Mouse (Mus musculus) adrenal gland, adult 2 months (tissue): ENCODE results near the gene Adcy7. TPM values are rescaled to one million over a fixed set of nuclear protein-coding genes. Genes with fewer than 3 reads are reported as not detected.
A peak's percentile ranks its signal among the peaks of the same experiment; 100 is the strongest.

Experiments
- DNase-seq: peaks from one replicate; pipeline ENCODE4 v3.0.0; 2021
- long read RNA-seq: library from polyadenylated mRNA; stranded (forward); transcript quantifications from one replicate; pipeline ENCODE4 v2.0.0, GENCODE M21; 2021
- polyA plus RNA-seq: library from polyadenylated mRNA; depleted of rRNA; stranded (reverse); fragments of >200 nt; gene quantifications from 2 replicates; pipeline ENCODE4 v1.2.3, GENCODE M21; 2012; rRNA removed
- total RNA-seq, 2 experiments: library from RNA; stranded (reverse); gene quantifications; 2 replicates each; pipeline ENCODE4 v1.2.3; 2021

The Adcy7 gene
- 10 to 100 TPM in 1 of 2 experiments, 1 to 10 TPM in 1; 4.8 to 18.6 TPM for total RNA-seq
- polyA plus RNA-seq = 8.7 and 11.3 TPM in 2 replicates
- long read RNA-seq, full-length matches to known transcripts = 2 of 12 reads
- long read RNA-seq, partial matches to known transcripts = 7 of 12 reads
- long read RNA-seq, other reads (novel, unspliced or antisense) = 3 of 12 reads

DNA sequence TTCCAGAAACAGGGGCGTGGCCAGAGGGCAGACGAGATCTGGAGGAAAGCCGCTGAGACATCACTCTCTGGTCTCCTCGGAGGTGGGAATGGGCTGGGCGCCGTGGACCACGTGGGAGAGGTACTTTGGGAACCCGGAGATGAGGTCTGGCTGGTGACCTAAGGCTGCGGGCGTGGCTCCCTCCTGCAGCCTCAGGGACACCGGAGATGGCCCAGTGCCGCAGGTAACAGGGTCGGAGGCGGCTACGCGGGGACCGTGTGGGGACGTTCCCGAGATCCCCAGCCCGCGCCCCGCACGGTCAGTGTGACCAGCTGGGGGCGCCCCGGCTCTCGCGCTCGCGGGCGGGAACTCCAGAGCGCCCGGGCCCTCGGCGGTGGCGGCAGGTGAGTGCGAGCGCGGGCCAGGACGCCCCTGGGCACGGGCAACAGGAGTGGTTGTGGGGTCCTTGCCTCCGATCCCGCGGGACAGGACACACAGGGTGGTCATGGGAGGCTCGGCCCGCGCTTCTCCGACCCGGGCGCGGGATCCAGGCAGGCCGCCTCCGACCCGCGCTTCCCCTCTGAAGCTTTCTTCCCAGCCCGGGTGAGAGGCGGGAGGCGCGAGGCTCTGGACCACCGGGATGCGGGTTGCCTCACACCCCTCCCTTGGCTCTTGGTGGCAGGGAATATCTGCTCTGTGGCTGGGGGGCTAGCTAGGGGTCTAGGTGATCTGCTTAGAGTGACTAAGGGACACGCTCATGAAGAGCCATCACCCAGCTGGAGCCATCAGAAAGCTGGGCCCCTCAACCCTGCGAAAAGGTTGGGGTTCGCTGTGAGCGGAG is at the start of gene Adcy7:
Gene Adcy7 (plus strand): TSS at position 173 of the 820 bp plus-strand sequence.
- DNase-seq = peak; percentile 68

DNA sequence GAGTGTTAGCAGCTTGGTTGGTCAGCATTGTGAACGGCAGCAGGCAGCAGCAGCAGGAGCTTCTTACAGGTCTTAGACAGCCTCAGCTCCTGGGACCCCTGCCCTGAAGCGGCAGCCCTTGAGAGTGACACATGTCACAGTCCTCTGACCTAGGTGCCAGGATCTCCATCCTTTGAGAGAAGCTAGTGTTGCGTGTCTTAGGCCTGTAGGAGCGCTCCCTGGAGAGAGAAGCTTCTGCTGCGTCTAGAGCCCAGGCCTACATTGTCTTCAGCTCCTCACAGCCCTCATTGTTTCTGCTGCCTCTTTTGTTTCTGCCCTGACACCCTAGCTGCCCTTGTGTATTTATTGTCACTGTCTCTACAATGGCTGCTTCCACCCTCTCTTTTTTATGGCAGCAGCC is 46.8 kb upstream of the Adcy7 start:
- no peak for DNase-seq

DNA sequence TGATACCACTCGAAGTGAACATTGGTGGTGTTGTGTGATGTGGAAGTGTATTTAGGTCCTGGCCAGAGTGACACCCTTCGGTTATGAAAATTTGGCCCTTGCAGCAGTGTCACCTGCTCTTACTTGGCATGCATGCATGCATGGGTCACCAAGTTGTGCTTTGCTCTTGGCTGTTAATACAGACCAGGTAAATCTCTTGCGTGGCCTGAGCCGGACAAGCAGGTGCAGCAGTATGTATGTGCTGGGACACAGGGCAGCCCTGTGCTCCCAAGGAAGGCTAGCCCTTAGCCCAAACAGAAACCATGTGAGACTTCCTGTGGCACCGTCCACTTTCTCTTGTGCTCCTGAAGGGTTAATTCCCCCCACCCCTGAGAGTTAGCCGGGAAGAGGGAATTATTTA is 44.4 kb upstream of the Adcy7 start:
- DNase-seq = no peak

DNA sequence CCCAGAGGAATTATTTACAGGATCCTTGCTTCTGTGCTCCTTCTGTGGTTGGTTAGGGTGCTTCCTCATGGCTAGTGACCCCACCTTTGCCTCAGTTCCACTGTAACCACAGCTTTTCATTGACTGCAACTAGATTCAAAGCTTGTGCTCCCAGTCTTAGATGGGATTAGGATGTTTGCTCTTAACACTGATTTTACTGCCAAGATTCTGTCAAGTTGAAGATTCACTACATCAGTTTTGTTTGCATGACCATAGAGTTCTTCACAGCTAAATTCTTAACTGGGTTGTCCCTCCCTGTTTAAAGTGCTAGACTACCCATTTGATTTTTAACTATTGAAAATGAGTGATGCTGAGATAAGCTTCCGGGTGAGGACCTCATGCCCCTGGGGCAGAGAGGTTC is 43.9 kb upstream of the Adcy7 start:
- DNase-seq = no peak

DNA sequence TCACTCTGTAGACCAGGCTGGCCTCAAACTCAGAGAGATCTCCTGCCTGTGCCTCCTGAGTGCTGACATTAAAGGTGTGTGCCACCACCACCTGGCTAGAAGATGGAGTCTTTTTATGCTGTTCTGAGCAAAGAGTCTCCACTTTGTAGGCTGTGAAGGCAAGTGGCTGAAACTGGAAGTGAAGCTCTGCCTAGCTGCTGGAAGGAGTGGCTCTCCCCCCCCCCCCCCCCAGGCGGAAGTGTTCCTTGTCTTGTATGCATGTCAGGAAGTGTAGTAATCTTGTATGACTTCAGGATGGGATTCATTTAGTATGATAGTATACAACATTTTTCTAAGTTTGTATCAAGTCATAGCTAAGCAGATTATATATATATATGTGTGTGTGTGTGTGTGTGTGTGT is 43.4 kb upstream of the Adcy7 start:
- DNase-seq = no peak

DNA sequence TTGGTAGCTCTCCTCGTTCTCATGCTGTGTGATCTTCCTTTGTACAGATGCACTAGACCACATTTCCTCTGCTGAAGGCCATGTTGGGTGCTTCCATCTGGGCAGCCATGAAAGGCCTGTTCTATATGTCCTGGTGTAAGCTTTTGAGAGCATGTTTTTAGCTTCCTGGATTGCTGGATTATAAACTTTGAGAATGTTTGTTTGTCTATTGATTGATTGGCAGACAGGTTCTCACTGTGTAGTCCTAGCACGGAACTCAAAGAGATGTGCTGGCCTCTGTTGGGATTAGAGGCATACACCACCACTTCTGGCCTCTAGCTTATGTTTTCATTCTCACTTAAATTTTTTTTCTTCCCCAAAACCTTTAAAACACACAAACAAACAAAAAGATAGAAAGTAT is 35.5 kb upstream of the Adcy7 start:
- no peak for DNase-seq

DNA sequence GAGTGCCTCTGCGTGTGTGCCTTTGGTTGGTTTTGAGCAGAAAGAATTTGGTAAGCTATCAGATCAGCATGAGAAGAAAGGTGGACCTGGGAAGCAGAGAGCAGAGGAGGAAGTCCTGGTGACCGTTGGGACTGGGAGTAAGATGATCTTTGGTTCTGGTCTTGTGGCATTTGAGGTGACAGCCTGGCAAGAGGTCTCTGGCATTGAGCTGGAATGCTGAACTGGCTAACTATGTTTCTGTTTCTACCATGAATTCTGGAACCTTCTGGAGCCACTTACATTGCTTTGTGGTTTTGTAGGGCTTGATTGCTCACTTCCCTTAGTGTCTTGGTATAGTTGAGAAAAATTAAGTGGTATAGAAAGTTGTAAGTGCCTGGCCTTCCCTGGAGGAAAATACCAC is 34.6 kb upstream of the Adcy7 start:
- no peak for DNase-seq

DNA sequence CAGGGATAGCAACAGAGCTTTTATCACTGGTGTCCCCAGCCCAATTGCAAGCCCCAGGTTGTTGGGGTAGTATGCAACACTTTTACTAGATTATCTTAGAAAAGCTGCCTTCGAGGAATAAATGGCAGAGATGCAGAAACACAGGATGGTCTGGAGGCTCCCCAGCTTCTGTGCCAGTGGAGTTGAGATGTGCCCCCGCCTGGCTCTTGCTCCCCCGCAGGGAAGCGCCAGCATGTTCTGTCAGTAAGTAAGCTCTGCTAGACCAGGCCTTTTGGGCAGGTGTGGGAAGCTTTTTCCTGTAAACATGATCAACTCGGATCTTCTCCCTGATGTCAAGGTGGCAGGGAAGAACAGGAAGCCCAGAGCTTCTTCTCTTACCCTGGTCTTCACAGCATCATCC is 32.9 kb upstream of the Adcy7 start:
- DNase-seq = no peak

DNA sequence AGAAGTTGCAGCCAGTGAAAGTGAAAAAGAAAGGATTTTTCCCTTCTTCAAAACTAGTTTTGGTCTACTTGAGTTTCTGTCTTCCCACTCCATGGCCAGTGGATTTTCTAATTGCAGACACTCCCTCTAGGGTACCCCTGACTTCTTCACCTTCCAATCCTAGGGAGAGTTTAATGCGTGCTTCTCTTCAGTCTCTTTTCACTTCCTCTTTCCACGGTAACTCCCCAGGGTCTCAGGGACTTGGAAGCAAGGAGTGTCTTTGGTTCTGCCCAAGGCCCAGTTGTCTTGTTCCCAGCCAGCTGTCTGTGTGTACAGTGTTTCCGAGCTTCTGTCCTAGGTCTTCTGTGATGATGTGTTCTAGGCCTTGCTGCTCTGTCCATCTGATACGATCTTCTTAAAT is 30.3 kb upstream of the Adcy7 start:
- no peak for DNase-seq

DNA sequence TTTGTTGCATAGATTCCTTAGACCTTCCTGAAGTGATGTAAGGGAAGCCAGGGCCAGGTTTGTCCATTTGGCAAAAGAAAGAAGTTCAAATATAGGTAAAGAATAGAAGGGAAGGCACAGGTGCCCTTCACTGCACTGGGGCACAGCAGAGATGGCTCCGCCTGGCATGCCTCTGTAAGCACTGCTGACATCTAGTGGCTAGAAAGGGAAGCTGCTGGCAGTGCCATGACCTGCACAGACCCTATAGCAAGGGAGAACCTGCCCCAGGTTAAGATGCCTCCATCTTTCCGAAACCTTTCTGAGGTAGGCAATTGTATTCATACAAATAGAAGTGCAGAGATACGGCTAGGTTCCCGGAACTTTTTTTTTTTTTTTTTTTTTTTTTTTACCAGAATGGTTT is 27.9 kb upstream of the Adcy7 start:
- peak; percentile 60 for DNase-seq

DNA sequence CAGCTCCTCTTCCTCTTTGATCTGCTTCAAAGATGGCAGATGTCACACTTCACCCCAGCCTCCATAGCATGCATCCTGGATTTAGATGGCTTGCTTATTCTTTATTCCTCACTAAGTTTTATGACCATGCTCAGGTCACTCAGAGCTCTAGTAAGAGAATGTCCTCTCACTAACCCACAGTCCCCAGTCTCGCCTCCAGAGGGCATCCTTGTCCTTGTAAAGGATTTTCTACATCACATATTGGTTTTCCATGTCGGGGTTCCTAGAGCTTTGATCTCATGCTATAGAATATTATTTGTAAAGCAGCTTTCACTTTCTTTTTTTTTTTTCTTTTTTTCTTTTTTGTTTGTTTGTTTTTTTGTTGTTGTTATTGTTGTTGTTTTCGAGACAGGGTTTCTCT is 19.4 kb upstream of the Adcy7 start:
- peak; percentile 46 for DNase-seq

DNA sequence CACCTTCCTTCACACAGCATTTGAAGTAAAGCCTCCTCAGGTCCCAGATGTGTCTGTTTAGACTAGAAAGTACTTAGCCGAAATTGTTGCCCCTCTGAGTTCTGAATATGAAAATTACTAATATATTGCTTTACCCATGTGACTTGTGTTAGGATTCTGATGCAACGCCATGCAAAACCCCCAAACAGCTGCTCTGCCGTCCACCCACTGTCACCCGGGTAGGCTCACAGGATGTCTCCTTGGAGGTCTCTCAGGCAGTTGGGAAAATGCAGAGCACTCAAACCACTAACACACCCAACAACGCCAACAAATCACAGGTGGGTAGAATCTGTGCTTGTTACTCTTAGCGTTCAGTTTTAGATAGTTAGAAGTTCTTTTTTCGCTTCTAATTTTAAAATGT is 17.2 kb upstream of the Adcy7 start:
- DNase-seq = no peak

DNA sequence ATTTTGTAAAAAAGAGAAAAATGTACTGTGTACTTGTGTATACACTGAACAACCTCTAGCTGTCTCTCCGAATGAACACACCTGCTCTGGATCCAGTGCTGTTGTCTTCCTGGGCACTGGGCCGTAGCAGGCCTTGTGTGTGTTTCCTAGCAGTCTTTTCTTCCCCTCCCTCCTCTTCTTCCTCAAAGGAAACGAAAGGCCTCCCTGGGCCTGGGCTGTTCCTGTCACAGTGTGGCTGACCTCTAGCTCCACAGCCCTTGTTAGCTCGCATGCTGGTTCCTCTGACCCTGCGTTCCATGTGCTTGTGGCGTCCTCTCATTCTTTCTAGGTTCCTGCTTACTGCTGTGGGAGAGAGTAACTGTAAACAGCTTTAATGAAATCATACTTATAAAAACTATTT is 14.2 kb upstream of the Adcy7 start:
- no peak for DNase-seq

DNA sequence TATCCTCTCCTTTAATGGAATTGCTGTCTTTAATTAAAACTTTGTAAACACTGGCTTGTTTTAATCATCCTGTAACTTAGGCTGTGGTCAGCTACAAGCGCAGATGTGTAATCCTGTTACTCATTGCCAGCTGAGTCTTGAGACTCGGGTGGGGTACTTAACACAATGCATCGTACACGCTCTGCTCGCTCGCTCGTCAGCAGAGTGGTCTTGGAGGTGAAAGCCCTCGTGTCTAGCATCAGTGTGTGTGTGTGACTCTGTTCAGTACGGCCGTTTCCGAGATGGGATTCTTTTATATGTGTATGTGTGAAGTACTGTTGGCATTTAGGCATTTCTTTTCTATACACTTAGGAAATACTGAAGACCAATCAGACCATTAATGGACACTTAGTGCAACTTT is 13.7 kb upstream of the Adcy7 start:
- DNase-seq = no peak

DNA sequence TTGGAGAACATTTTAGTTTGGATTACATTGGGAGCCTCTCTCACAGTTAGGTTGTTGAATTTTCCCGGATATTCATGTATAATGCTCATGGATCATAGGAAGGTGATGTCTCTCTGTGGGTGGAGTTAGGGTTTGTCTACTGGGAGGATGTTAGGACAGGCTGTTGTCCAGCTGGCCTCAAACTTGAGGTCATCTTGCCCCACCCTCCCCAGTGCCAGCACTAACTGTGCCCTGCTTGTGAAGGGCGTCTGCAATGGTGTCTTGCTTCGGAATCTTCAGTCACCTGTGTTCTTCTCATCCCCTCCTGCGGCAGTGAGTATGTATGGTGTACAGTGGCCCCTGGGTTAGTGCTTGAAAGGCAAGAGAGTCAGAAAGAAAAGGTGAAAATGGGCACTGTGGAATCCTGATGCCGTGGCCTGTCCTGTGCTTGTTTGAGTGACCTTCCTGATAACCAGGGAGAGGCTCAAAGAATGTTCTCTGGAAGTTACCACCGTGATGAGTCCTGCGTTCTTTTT is 11.7 kb upstream of the Adcy7 start:
- DNase-seq = peak; percentile 53

DNA sequence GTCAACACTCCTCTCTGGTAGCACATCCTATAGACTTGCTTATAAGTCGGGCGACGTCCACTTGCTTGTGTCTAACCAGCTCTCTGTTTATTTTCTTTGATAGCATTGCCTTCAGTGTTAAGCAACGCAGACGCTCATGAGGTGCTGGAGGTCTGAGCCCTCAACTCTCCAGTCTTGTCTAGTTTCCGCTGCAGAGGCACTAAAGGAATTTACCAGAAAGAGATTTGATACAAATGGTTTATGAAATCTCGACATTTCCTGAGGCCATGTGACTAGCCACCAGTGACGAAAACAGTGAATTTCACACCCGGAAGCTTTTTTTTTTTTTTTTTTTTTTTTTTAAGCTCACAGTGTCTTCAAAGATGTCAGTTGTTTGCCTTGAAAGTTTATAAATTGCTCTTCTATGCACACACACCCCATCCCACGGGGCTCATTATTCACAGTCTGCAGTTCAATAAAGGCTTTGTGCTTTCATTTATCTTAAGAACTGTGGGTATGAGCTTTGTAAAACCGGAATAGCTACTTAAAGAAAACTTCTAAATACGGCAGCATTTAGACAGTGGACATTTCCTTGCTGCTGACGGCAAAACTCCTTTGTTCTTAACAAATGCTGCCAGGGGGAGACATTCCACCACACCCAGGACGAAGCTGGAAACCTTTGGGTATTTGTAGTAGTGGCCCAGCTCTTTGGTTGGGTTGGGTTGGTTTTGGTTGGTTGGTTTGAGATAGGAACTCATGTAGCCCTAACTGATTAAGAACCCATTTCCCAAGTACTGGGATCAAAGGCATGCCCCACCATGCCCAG is 9.2 kb upstream of the Adcy7 start:
- DNase-seq = no peak

DNA sequence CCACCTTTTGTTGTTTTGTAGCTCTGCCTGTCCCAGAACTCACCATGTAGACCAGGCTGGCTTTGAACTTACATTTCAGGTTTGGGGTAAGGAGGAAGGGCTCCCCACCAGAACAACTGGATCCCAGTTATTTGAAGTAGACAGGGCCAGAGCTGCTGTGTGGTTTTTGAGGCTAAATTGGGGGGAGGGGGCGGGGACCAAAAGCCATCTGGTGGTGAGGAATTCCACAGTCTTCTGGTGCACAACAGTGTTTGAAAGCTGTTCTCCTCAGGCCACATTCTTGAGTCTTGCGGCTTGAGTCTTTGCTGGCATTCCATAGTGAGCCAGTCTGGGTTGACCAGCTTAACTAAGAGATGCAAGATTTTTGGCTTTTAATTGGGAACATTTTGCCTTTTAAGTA is 6.7 kb upstream of the Adcy7 start:
- no peak for DNase-seq

DNA sequence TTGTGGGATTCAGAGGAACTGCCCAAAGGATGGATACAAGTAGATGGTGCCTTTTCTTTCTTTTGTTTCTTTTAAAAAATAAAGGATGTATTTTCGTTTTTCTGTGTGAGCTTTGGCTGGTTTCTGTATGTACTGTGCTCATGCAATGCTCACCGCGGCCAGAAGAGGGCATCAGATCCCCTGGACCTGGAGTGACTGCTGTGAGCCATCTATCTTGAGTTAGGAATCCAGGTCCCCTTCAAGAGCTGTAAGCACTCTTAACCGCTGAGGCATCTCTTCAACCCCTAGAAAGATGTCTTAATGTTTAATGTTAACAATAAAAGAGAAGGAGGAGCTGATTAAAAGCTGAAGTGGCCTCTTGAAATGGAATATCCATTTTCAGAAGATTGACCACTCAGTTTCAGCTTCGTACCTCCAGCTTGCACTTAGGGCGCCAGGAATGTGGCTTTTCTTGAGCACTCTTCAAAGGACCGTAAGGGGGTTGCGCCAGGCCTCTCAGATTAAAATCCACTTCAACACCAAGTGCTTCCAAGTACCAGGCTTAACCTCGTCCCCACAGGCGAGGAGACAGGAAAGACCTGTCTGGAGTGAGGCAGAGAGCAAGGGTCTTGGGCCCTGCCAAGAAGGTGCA is 5.9 kb upstream of the Adcy7 start:
- peak; percentile 75 for DNase-seq

DNA sequence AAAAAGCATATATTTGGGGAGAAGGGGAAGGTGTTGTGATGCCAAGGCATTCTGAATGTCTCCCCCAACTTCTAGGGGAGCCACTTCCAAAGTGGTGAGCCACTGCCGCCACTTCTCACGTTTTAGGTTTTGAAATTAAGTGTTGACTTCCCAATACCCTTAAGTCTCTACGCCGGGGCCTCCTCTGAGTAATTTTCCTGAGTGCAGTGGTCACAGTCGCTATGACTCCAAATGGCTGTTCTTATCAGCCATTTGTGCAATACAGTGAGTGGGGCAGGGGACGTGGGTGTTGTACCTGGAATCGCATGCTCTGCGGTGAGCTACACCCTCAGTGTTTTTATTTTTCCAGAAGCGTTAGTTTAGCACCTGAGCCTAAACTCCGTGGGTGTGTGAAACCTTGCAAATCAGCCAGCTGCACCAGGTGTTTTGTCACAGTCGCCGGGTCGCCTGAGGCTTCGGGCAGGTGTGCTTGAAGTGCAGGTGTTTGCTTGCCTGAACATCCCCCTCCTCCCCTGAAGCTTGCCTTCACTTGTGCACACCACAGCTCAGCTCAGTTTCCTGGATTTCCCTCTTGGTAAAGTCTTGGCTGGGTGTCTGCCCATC is 5.3 kb upstream of the Adcy7 start:
- DNase-seq = no peak

DNA sequence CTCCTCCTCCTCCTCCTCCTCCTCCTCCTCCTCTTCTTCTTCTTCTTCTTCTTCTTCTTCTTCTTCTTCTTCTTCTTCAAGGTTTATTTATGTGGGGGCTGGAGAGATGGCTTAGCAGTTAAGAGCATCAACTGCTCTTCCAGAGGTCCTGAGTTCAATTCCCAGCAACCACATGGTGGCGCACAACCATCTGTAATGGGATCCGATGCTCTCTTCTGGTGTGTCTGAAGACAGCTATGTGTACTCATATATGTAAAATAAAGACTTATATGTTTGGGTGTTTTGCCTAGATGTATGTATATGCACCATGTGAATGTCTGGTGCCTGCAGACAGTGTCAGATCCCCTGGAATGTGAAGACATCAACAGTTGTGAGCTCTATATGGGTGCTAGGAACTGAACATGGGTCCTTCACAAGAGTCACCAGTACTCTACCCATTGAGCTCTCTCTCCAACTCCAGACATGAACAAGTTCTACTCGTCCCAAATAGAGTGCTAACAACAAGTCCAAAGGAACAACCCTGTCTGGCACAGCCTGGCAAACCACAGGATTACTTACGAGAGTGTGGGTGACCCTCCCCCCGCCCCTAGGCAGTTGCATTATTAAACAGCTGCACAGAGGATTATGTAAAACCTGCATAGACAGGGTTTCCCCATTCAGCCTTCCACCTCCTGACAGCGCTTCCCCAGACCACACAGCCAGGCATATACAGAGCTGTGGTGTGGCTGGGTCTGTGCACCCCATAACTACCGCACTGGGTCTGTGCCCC is 2.9 kb upstream of the Adcy7 start:
- no peak for DNase-seq

DNA sequence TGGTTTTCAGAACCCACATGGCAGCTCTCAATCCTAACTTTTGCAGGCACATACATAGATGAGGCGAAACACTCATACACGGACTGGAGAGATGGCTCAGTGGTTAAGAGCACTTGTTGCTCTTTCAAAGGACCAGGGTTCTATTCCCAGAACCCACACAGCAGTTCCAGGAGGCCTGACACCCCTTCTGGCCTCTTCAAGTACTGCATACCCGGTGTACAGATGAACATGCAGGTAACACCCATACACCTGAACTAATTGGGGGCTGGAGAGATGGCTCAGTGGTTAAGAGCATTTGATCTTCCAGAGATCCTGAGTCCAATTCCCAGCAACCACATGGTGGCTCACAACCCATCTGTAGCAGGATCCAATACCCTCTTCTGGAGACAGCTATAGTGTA is 2.1 kb upstream of the Adcy7 start:
- DNase-seq = no peak
